Mouse (Mus musculus): ENCODE results near the gene Foxo1. TPM values are rescaled to one million over a fixed set of nuclear protein-coding genes. Genes with fewer than 3 reads are reported as not detected.

The Foxo1 gene
- total RNA-seq, 2 experiments from 2014 or later: 22.1 to 22.9 TPM

DNA sequence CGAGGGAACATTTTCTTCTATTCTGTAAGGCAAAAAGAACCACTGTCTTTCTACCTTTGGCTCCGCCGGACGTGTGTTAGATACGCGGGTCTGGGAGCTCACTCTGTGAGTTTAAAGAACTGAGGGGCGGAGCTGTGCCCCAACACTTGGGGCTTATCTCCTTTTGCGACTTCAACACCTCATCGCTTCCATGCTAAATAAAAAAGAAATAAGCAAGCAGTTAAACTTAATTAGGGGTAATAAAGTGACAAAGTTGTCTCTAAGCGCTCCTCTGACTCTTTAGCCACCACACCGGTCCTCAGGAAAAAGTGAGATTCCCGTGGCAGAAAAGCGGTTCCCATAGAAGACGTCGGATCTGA is 864 bp upstream of the Foxo1 start:
- no peak for DNase-seq (ENCODE audit: low spot score in 2 of 2)

DNA sequence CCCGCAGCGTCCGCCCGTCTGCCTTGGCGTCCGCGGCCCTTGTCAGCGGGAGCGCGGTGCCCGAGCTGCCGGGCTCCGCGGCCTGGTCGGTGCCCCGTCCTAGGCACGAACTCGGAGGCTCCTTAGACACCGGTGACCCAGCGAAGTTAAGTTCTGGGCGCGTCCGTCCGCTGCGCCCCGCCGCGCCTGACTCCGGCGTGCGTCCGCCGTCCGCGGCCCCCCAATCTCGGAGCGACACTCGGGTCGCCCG is 276 bp downstream of the Foxo1 start:
- peak in 1 of 2 experiments; percentile 41 for DNase-seq (ENCODE audit: low spot score in 2 of 2)

DNA sequence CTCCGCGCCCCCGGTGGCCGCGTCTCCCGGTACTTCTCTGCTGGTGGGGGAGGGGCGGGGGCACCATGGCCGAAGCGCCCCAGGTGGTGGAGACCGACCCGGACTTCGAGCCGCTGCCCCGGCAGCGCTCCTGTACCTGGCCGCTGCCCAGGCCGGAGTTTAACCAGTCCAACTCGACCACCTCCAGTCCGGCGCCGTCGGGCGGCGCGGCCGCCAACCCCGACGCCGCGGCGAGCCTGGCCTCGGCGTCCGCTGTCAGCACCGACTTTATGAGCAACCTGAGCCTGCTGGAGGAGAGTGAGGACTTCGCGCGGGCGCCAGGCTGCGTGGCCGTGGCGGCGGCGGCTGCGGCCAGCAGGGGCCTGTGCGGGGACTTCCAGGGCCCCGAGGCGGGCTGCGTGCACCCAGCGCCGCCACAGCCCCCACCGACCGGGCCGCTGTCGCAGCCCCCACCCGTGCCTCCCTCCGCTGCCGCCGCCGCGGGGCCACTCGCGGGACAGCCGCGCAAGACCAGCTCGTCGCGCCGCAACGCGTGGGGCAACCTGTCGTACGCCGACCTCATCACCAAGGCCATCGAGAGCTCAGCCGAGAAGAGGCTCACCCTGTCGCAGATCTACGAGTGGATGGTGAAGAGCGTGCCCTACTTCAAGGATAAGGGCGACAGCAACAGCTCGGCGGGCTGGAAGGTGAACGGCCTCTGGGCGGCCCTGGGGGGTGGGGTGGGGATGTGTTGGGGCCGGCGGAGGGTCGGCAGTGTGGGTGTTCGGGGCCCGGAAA is 789 bp downstream of the Foxo1 start:
- DNase-seq (ENCODE audit: low spot score in 2 of 2): peak in 1 of 2 experiments; percentile 33

DNA sequence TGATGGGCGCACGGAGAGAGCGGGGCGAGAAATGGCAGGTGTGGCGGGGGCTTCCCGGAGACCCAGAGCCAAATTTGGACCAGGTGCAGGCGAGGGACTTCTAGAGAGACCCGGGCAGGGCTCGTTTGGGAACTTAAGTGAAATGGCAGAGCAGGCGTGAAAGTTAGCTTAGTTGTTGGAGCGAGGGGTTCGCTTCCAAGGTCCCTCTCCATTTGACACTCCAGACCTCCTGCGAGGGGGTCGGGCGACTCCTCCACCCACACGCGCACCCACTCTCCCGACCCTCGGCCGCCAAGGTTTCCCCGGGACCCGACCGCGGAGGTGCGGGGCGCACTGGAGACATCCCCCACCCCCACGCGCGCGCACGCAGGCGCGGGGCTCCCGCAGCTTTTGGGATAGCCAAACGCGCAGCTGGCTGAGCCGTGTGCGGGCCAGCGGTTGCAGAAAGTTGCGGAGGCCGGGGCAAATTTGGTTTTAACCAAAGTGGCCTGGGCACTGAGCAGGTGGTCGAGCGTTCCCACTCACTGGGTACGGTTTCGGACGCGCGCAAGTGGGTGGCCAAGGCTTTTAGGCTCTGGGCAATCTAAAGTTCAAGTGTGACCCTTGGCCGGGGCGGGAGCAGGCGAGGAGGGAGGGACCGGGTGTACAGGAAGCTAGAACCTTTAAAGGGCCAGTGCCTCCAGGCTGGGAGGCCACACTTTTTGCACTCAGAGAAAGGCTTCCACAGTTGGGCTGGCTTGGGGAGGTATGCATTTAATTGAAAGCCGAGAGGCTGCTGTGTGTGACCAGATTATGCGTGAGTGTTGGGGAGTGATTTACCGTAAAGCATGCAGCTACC is 1.6 kb downstream of the Foxo1 start:
- DNase-seq (ENCODE audit: low spot score in 2 of 2): peak in 1 of 2 experiments; percentile 38

DNA sequence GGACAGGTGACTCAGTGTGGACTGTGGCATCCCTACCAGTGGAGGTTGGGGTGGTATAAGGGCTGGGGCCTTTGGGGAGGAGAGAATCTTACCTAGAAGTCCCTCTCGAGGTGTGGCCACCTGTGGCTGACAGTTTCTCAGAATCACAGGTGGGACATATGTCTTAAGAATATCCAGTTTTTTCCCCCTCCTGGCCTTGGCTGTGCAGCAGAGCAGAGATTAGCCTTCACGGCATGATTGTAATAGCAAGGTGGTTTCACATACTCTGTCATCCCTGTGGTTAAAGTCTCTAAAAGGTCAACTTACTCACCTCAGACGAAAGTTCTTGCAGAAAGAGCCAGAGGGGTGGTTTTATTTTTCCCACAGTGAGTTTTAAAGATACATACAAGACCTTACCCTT is 2.4 kb downstream of the Foxo1 start:
- no peak for DNase-seq (ENCODE audit: low spot score in 2 of 2)

DNA sequence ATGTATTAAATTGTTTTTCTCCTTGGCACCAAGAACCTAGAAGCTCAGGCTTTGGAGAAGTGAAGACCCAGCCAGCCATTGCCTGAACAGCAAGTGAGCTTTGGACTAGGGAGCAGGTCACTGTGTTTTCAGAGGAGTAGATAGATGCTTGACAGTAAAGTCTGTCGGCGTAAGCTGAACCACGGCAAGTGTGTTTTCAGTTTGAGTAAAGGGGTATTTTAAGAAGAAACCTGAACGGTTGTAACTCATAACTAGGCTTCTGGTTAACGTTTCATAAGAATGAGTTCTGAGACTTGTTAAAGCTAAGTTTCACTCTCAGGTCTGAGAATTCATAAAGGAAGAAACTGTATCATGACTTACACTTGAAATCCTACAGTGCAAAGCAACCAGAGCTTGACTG is 3.2 kb downstream of the Foxo1 start:
- DNase-seq (ENCODE audit: low spot score in 2 of 2): no peak

DNA sequence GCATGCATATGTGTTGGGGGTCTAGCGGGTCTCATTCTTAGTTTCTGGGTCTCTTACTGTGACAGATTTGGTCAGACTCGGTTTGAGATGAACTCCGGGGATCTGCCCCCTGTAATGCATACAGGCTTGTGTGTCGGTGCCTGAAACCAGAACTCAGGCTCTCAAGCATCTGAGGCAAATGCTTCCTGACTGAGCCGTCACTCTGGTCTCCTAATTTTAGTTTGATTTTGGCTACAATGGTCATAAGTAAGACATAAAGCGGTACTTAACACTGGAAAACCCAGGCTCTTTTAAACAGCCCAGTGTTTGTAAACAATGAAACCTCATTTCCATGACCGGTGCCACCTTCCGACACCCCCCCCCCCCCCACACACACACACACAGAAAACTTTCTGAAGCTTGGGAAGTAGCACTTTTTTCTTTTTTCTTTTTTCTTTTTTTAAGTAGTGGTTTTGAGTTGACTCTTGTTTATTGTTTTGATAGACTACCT is 4.3 kb downstream of the Foxo1 start:
- no peak for DNase-seq (ENCODE audit: low spot score in 2 of 2)

DNA sequence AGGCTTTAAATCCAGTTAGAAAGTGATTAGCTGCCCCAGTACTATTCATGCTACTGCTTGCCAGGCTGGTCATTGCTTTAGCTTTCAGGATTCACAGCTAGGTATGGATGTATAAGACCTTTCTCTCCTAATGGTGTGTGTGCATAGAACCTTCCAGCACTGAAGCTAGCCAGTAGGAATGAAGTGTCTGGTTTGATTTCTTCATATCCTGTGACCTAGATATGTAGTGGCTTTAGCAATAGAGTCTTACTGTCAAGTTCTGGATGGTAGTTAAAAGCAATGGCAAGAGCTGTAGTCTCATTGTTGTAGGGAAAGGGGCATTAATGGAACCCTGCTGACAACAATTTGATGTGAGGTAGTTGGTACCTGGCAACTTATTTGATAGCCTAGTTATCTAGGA is 6.3 kb downstream of the Foxo1 start:
- DNase-seq (ENCODE audit: low spot score in 2 of 2): no peak

DNA sequence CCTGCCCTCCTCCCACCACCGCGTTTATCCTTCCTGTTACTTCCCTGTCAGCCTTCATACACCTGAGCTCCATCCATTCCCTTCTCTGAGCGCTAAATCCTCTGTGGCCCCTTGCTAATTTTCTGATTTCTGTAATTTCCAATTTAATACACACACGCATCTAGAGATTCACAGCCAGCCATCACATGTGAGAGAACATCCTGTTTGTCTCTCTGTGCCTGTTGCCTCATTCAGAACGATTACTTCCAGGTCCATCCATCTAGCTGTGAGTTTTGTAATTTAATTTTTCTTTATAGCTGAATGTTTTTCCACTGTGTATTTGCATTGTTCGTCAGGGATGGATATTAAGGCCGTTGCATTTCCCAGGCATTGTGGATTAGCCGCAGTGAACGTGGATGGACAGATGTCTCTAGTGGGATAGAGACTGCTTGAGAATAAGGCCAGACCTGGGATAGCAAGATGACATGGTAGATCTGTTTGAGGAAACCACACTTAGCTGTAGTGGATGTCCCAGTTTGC is 7.0 kb downstream of the Foxo1 start:
- no peak for DNase-seq (ENCODE audit: low spot score in 2 of 2)

DNA sequence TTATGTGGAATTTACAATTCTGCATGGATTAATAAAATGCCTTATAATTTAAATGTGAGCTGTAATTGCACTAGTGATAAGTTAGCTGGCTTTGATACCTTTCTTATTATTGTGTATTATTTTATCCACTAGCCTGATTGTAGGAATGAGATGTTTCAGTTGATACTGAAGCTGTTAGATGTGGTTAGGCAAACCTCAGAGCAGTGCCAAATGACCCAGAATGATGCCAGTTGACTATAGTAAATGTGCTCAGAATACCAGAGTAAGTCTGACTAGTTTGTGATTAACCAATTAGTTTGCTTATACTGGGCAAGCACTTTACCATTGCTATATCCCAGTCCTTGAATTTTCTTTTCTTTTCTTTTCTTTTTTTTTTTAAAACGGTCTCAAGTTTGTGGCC is 12.5 kb downstream of the Foxo1 start:
- no peak for DNase-seq (ENCODE audit: low spot score in 2 of 2)

DNA sequence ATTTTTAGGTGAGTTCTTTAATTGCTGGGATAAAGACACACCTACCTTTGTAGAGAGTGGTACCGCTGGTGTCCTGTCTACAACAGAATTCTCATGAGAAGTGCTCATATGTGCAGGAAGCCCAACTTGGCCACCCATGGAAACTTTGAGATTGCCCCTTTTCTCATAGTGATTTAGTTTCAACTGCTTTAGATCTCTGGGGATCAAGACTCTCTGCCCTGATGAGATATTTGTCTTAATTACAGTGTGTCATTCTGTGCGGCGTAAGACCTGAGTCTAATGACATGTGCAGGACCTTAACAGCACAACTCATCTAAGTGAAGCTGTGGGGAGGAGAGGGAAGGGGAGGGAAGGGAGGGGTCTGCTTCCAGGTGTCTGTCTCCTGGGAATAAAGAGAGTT is 13.7 kb downstream of the Foxo1 start:
- DNase-seq (ENCODE audit: low spot score in 2 of 2): no peak

DNA sequence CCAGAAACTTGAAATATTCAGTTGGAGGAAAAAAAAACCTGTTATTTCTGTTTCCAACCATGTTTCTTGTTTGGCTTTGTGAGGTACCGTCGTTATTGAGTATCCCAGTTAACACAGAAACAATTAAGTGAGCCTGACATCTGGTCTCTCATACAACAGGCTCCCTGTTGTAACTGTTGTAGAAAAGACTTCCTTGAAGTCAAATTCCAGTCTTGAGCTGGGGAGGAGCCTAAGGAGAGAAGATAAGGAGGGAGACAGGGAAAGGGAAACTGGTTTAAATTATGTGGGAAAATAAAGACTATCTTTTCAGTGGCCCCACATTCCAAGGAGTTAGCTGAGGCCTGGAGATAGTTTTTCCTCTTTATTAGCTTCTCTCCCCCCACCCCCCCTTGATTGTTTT is 14.2 kb downstream of the Foxo1 start:
- no peak for DNase-seq (ENCODE audit: low spot score in 2 of 2)

DNA sequence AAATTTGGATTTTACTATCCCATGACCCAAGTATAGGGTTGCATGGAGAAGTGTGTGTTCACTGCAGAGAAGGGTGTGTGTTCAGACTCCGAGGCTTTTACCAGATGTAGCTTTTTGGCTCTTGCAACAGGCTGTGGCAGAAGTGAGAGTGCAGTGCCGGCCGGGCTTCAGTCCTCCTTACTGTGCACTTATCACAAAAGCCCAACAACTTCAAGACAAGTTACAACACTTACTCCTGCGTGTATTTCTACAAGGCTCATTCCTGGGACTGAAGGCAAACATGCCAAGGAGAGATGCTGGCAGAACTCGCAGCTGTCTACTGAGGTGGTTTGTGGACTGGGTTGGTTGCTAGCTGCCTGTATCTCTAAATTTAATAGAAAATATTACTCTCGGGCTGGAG is 15.4 kb downstream of the Foxo1 start:
- DNase-seq (ENCODE audit: low spot score in 2 of 2): no peak

DNA sequence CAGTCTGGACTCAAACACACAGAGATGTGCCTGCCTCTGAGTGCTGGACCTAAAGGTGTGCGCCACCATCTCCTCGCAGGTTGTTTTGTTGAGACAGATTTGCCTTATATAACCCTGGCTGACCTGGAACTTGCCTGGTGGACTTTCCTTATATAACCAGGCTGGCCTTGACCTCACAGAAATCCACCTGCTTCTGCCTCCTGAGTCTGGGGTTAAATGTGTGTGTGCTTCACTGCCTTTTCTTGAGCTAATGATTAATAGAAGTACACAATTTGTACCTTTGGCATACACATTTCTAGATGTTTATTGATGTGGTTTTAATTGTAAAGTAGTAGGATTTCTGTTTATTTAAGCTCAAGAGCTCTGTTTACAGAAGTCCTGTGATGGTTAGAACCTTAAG is 22.7 kb downstream of the Foxo1 start:
- no peak for DNase-seq (ENCODE audit: low spot score in 2 of 2)

DNA sequence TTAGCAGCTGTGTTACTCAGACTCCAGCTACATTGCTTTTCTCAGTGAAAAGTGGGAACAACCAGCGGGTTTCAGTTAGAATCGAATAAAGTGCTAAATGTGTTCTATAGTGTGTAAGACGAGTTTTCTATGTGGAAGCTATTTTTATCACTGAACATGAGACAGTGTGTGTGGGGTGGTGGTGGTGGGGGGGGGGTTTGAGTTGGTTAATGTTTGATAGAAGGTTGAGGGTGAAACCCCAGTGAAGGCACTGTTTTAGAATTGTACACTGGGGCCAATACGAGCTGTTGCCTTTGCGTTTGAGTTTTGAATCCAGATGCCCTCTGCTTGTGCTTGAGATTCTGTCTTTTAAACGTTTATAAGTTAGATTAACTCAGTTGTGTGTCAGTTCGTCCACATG is 24.4 kb downstream of the Foxo1 start:
- DNase-seq (ENCODE audit: low spot score in 2 of 2): no peak

DNA sequence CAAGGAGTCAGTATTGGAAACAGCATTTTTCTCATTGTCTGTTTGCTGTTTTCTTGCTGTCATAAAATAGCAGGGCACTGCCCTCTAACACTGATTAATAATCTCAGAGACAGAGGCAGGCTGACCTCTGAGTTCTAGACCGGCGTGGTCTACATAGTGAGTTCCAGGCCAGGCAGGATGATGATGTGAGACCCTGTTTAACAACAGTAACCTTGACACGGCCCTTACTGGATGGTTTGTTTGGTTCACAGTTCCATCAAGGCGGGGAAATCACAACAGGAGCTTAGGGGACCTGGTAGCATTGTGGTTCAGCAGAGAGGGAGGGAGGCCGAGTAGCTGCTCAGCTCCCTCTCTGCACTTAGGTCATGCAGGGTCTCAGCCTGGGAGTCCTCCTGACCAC is 25.8 kb downstream of the Foxo1 start:
- no peak for DNase-seq (ENCODE audit: low spot score in 2 of 2)

DNA sequence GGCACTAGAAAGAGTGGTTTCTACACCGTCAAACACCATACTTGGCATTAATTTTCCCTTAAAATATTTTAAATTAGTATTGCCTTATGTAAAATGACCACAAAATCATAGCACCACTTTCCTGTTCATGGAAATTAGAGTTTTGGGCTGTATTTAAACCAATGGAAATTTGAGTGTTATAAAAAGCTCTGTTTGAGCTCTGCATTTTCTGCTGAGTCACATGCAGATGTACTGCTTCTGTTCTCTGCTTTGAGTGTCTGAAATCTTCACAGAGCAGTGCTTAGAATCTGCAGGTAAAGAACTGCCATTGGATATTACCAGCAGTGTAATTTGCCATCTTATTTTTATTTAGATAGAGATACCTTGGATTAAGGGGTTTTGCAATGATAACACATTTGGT is 27.6 kb downstream of the Foxo1 start:
- no peak for DNase-seq (ENCODE audit: low spot score in 2 of 2)

DNA sequence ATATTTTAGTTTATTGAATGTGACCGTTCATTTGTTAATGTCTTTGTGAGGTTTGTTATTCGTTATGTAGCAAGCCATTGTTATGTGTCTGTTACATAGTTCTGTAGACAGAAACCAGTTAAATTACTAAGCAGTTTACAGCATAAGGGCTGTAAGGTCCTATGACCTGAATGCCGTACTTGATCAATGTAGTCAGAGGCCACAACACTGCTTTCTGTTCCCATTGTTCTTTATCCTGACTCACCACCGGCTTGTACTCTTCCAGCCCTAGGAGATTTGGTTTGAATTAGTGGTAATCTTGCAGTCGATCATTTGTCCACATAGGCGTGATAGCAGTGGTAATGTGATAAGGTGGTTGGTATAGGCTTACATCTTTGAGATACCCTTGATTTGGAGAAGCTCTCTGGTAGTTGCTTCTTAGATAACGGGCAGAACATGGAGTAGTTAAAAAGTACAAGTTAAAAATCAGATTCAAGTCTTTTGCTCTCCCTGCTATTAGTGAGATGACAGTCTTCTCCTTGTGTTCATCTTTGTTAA is 28.2 kb downstream of the Foxo1 start:
- no peak for DNase-seq (ENCODE audit: low spot score in 2 of 2)

DNA sequence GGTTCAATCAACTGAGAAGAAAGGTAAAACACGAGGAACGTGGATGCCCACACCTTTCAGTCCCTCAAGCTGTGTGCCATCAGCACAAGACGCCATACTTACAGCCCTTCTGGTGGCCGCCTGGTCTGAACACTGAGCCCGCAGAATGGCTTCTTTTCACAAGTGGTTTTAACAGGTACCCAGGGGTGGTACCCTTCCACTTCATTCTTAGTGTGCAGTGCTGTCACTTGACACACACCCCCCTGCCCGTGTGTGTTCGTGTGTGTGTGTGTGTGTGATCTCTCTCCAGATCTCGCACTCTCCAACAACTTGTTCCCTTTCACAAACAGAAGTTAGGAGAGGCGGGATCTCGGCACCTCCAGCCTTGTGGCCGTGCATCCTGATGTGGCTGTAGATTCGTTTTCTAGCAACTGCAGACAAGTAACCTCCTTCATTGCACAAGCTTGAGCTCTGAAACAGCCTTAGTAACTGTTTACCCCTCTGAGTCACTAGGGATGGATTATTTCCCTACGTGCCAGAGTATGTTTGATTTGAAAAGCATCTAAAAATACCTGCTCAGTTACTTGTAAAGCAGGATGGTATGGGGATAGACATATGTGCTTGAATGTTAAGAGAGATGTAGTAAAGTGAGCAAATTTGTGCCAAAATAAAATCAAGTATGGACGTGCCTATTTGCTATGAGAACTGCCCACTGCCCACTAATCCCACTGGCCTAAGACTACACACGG is 29.3 kb downstream of the Foxo1 start:
- DNase-seq (ENCODE audit: low spot score in 2 of 2): no peak

DNA sequence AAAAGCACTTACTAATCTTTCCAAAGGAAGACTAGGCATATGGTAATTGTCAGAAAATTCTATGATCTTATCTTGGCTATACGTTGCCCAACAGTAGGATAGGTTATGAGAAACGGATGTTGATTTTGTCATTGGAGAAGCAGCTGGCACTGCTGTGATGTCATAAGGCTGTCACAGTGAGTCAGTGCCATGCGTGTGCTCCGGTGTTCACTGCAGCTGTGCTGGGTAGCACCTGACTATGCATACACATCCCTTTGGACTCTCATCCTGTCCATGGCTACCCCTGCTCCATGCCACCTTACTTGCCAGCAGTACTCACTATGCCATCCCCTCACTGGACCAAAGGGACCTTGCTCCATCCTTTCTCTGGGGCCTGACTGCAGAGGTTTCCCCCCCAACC is 30.5 kb downstream of the Foxo1 start:
- DNase-seq (ENCODE audit: low spot score in 2 of 2): no peak

DNA sequence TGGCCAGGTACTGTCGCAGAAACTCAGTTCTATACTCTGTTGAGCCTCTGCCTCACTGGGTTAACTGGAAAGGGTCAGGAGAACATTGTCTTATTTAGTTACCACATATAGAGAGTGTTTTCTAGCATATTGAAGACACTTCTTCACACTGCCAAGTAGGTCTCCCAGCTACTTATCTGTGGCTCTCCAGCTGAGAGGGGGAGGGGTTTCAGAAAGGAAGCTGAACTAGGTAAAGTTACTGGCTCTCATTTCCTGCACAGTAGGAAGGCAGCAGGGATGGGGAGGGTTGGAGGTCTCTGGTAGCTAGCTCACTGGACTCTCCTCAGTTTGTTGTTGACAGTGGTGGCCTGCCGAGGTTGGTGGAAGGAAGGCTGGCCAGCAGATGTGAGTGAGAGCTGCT is 31.2 kb downstream of the Foxo1 start:
- DNase-seq (ENCODE audit: low spot score in 2 of 2): no peak

DNA sequence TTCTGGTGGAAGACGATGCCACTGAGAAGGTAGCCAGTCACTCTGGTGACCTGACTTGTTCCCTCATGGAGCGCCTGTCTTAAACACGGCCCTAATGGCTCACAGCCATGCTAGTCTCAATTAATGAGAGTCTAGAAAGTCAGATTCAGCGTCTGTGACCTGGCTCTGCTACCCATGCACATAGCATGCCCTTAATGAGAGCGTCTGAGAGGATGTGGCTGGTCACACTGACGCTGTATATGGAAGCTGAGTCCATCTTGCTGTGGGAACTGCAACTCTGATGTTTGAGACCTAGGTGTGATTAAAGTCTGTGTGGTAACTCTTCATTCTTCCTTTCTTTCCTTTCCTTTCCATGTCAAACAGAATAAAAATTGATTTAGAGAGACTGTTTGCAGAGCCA is 32.4 kb downstream of the Foxo1 start:
- DNase-seq (ENCODE audit: low spot score in 2 of 2): no peak

All from layer of hippocampus, postnatal 14 days (tissue).